ENCODE assay signal across 8 mouse cellular contexts in genomic region chr2:172727576-172727975, GRCm38 (mm10).
DNase-seq lines count a peak whose midpoint lies in the region; ATAC-seq and TF ChIP-seq lines count a peak whose summit lies in the region.
"Had no signal": no experiment of that assay in that cellular context is flagged by ENCODE, and none has a peak within 500 bp of the region (broad histone marks: within the 10 kb centered on the region; RNA-seq: fewer than 3 reads in every experiment).

No protein-coding gene starts in this region.

- H3K9me3 ChIP-seq in embryonic facial prominence, embryonic 10.5 days, result no peaks in the 10 kb centered on the region
- no peaks in the 10 kb centered on the region for H3K9me3 ChIP-seq in hindbrain, embryonic 11.5 days (ENCODE audit: control insufficient read depth, low read length)
- no peaks in the 10 kb centered on the region for H3K9me3 ChIP-seq in midbrain, embryonic 14.5 days (ENCODE audit: control insufficient read depth, low read length)

- peak overlapping the region; percentile 80 for H3K27ac ChIP-seq in embryonic facial prominence, embryonic 10.5 days (replicated peaks)
- no peak overlapping the region for H3K27ac ChIP-seq in hindbrain, embryonic 11.5 days (ENCODE audit: low read depth, low read length)
- no peak overlapping the region for H3K27ac ChIP-seq in midbrain, embryonic 14.5 days (replicated peaks; ENCODE audit: low read depth, low read length)

- peaks cover 96% of the 10 kb centered on the region for H3K27me3 ChIP-seq in embryonic facial prominence, embryonic 10.5 days (replicated peaks; ENCODE audit: low read depth, poor library complexity, severe bottlenecking)
- peaks cover 74% of the 10 kb centered on the region for H3K27me3 ChIP-seq in hindbrain, embryonic 11.5 days (ENCODE audit: control insufficient read depth, insufficient read depth, low read length)
- peaks cover 62% of the 10 kb centered on the region for H3K27me3 ChIP-seq in midbrain, embryonic 14.5 days (ENCODE audit: control insufficient read depth, insufficient read depth, low read length)

- no peak for TF ChIP-seq CTCF in brain, embryonic 14.5 days (IDR thresholded peaks at IDR 0.05; ENCODE audit: borderline replicate concordance, extremely low read depth, insufficient read depth, insufficient read length)

- H3K36me3 ChIP-seq in embryonic facial prominence, embryonic 10.5 days (replicated peaks), result no peaks in the 10 kb centered on the region
- H3K36me3 ChIP-seq in hindbrain, embryonic 11.5 days (ENCODE audit: control insufficient read depth, insufficient read depth, low read length), result no peaks in the 10 kb centered on the region
- H3K36me3 ChIP-seq in midbrain, embryonic 14.5 days (ENCODE audit: control insufficient read depth, insufficient read depth, low read length), result no peaks in the 10 kb centered on the region

- H3K4me3 ChIP-seq in embryonic facial prominence, embryonic 10.5 days, result peak overlapping the region; percentile 61
- no peak overlapping the region for H3K4me3 ChIP-seq in hindbrain, embryonic 11.5 days (ENCODE audit: low read depth, low read length)
- H3K4me3 ChIP-seq in midbrain, embryonic 14.5 days (replicated peaks; ENCODE audit: low read depth, low read length), result no peak overlapping the region
- H3K4me3 ChIP-seq: megakaryocyte, embryonic 14.5 days had no signal

- peak overlapping the region; percentile 19; the same call in 1 of the 2 replicates for H3K4me2 ChIP-seq in hindbrain, embryonic 11.5 days (replicated peaks; ENCODE audit: low read depth, low read length)
- peak overlapping the region; percentile 67 for H3K4me2 ChIP-seq in midbrain, embryonic 14.5 days (ENCODE audit: low read length)

- no peak overlapping the region for H3K9ac ChIP-seq in hindbrain, embryonic 11.5 days (ENCODE audit: low read depth, low read length)
- H3K9ac ChIP-seq in midbrain, embryonic 14.5 days (replicated peaks; ENCODE audit: low read length), result no peak overlapping the region; the same call in 1 of the 2 replicates

- no peak for TF ChIP-seq POLR2A in brain, embryonic 14.5 days (IDR thresholded peaks at IDR 0.05; ENCODE audit: borderline replicate concordance, extremely low read depth, insufficient read depth, insufficient read length, poor library complexity, severe bottlenecking)

- DNase-seq in brain, embryonic 14.5 days (ENCODE audit: low read depth), result peak; percentile 73
- no peak for DNase-seq in embryonic facial prominence, embryonic 10.5 days (ENCODE audit: low spot score)
- DNase-seq in hindbrain, embryonic 11.5 days (ENCODE audit: low spot score), result peak; percentile 51
- peak; percentile 57 for DNase-seq in midbrain, embryonic 14.5 days
- no peak for DNase-seq in adrenal gland, postnatal 25 days

- H3K4me1 ChIP-seq in embryonic facial prominence, embryonic 10.5 days, result peaks cover 48% of the 10 kb centered on the region
- H3K4me1 ChIP-seq in hindbrain, embryonic 11.5 days (replicated peaks; ENCODE audit: control insufficient read depth, insufficient read depth, low read length), result peaks cover 11% of the 10 kb centered on the region
- peaks cover 12% of the 10 kb centered on the region; the same call in 1 of the 2 replicates for H3K4me1 ChIP-seq in midbrain, embryonic 14.5 days (ENCODE audit: control insufficient read depth, insufficient read depth, low read length)

- WGBS in embryonic facial prominence, embryonic 10.5 days, result 17% methylated on average over 10 of the region's 10 CpGs
- 17% methylated on average over 10 of the region's 10 CpGs for WGBS in hindbrain, embryonic 11.5 days
- WGBS in midbrain, embryonic 14.5 days, result 3% methylated on average over 10 of the region's 10 CpGs

- no peak for ATAC-seq in hindbrain, embryonic 11.5 days (ENCODE audit: low FRiP score)
- ATAC-seq in midbrain, embryonic 14.5 days (ENCODE audit: low FRiP score, low TSS enrichment), result no peak
- no peak for ATAC-seq in monocyte, adult 5-6 weeks (replicated peaks; ENCODE audit: insufficient number of reproducible peaks, low FRiP score, low TSS enrichment, poor library complexity, severe bottlenecking)
- ATAC-seq in frontal cortex, adult (ENCODE audit: low TSS enrichment), result no peak

Comparison
In these comparisons a context has a peak if more than half of its experiments do, and no peak if none do; other contexts are left out.
1. DNase-seq: peak in brain, embryonic 14.5 days (single experiment), hindbrain, embryonic 11.5 days (single experiment) and midbrain, embryonic 14.5 days (single experiment); none in embryonic facial prominence, embryonic 10.5 days (single experiment) and adrenal gland, postnatal 25 days (single experiment).